Mouse (Mus musculus): ENCODE results near the gene Herpud1.
"Not testable (repeated sequence)": the region's sequence is repeated elsewhere in the genome, so short reads cannot be mapped to it uniquely, and the experiment has no call there.

Gene Herpud1

GRCm38 (mm10) chr8:94375551-94375991 is 10.7 kb upstream of the Herpud1 start:
- DNase-seq (ENCODE audit: low spot score in 2 of 2), result no peak

GRCm38 (mm10) chr8:94376176-94376575 is 10.1 kb upstream of the Herpud1 start:
- DNase-seq (ENCODE audit: low spot score in 2 of 2), result no peak

- no peak for DNase-seq (ENCODE audit: low spot score in 2 of 2)
Observed at GRCm38 (mm10) chr8:94376580-94376979, 9.7 kb upstream of the Herpud1 start.

GRCm38 (mm10) chr8:94377031-94377430 is 9.2 kb upstream of the Herpud1 start:
- no peak for DNase-seq (ENCODE audit: low spot score in 2 of 2)

GRCm38 (mm10) chr8:94377714-94378205 is 8.5 kb upstream of the Herpud1 start:
- DNase-seq (ENCODE audit: low spot score in 2 of 2), result peak in 1 of 2 experiments; percentile 53

GRCm38 (mm10) chr8:94378763-94379415 is 7.3 kb upstream of the Herpud1 start:
- no peak for DNase-seq (ENCODE audit: low spot score in 2 of 2)

GRCm38 (mm10) chr8:94379686-94380085 is 6.6 kb upstream of the Herpud1 start:
- no peak for DNase-seq (ENCODE audit: low spot score in 2 of 2)

GRCm38 (mm10) chr8:94384166-94384565 is 2.1 kb upstream of the Herpud1 start:
- no peak for DNase-seq (ENCODE audit: low spot score in 2 of 2)

- DNase-seq (ENCODE audit: low spot score in 2 of 2), result no peak
Observed at GRCm38 (mm10) chr8:94385506-94386213, 578 bp upstream of the Herpud1 start.

GRCm38 (mm10) chr8:94387027-94387684 is 918 bp downstream of the Herpud1 start:
- DNase-seq (ENCODE audit: low spot score in 2 of 2), result peak; percentile 74 to 78

GRCm38 (mm10) chr8:94387785-94388184 is 1.5 kb downstream of the Herpud1 start:
- DNase-seq (ENCODE audit: low spot score in 2 of 2), result no peak

- no peak for DNase-seq (ENCODE audit: low spot score in 2 of 2)
Observed at GRCm38 (mm10) chr8:94389531-94389930, 3.3 kb downstream of the Herpud1 start.

- DNase-seq (ENCODE audit: low spot score in 2 of 2), result no peak
Observed at GRCm38 (mm10) chr8:94390429-94390828, 4.2 kb downstream of the Herpud1 start.

GRCm38 (mm10) chr8:94390910-94391309 is 4.7 kb downstream of the Herpud1 start:
- no peak for DNase-seq (ENCODE audit: low spot score in 2 of 2)

GRCm38 (mm10) chr8:94392147-94392546 is 5.9 kb downstream of the Herpud1 start:
- DNase-seq (ENCODE audit: low spot score in 2 of 2), result peak in 1 of 2 experiments; percentile 70

GRCm38 (mm10) chr8:94392648-94393047 is 6.4 kb downstream of the Herpud1 start:
- DNase-seq (ENCODE audit: low spot score in 2 of 2), result no peak

GRCm38 (mm10) chr8:94395851-94396540 is 9.8 kb downstream of the Herpud1 start:
- DNase-seq (ENCODE audit: low spot score in 2 of 2), result no peak

- DNase-seq (ENCODE audit: low spot score in 2 of 2), result no peak
Observed at GRCm38 (mm10) chr8:94396964-94397657, 10.9 kb downstream of the Herpud1 start.

- DNase-seq (ENCODE audit: low spot score in 2 of 2), result no peak
Observed at GRCm38 (mm10) chr8:94398587-94398986, 12.3 kb downstream of the Herpud1 start.

GRCm38 (mm10) chr8:94399361-94399953 is 13.2 kb downstream of the Herpud1 start:
- DNase-seq (ENCODE audit: low spot score in 2 of 2), result no peak

- not testable (repeated sequence) for DNase-seq (ENCODE audit: low spot score in 2 of 2)
Observed at GRCm38 (mm10) chr8:94399957-94400356, 13.7 kb downstream of the Herpud1 start.
